Mouse (Mus musculus): ENCODE results near the gene Unc45a. TPM values are rescaled to one million over a fixed set of nuclear protein-coding genes. Genes with fewer than 3 reads are reported as not detected.

The Unc45a gene
- total and polyA plus RNA-seq, 3 experiments, result 7.9 to 21.8 (median 16.8) TPM

Other genes with a start within 250 kb of the Unc45a start
- 71.1 and 96.4 TPM in 2 replicates for gene Idh2, start 225.6 kb downstream of the Unc45a start, total RNA-seq (2012; rRNA removed)
- gene Idh2, start 225.6 kb downstream of the Unc45a start, total RNA-seq (2014; rRNA removed), result 20.8 and 21.5 TPM in 2 replicates
- 13.6 and 21.1 TPM in 2 replicates for gene Idh2, start 225.6 kb downstream of the Unc45a start, polyA plus RNA-seq (2012; ENCODE audit: insufficient read length, low read depth)
- 8.6 and 9.4 TPM in 2 replicates for gene Sema4b, start 154.2 kb downstream of the Unc45a start, total RNA-seq (2012; rRNA removed)
- gene Sema4b, start 154.2 kb downstream of the Unc45a start, total RNA-seq (2014; rRNA removed), result 1.3 and 1.5 TPM in 2 replicates
- gene Sema4b, start 154.2 kb downstream of the Unc45a start, polyA plus RNA-seq (2012; ENCODE audit: insufficient read length, low read depth), result 5.2 and 6.7 TPM in 2 replicates
- 69.6 and 73.1 TPM in 2 replicates for gene Cib1, start 108.2 kb downstream of the Unc45a start, total RNA-seq (2012; rRNA removed)
- 29.1 and 29.5 TPM in 2 replicates for gene Cib1, start 108.2 kb downstream of the Unc45a start, total RNA-seq (2014; rRNA removed)
- 48.1 and 51.8 TPM in 2 replicates for gene Cib1, start 108.2 kb downstream of the Unc45a start, polyA plus RNA-seq (2012; ENCODE audit: insufficient read length, low read depth)
- gene Gdpgp1, start 108.1 kb downstream of the Unc45a start, total RNA-seq (2012; rRNA removed), result 3.6 and 4.2 TPM in 2 replicates
- 1.9 and 2.0 TPM in 2 replicates for gene Gdpgp1, start 108.1 kb downstream of the Unc45a start, total RNA-seq (2014; rRNA removed)
- gene Gdpgp1, start 108.1 kb downstream of the Unc45a start, polyA plus RNA-seq (2012; ENCODE audit: insufficient read length, low read depth), result 2.9 and 3.0 TPM in 2 replicates
- gene Ttll13, start 94.6 kb downstream of the Unc45a start, total RNA-seq (2012; rRNA removed), result 0.59 TPM in 2 replicates
- not detected in 2 replicates for gene Ttll13, start 94.6 kb downstream of the Unc45a start, total RNA-seq (2014; rRNA removed)
- gene Ttll13, start 94.6 kb downstream of the Unc45a start, polyA plus RNA-seq (2012; ENCODE audit: insufficient read length, low read depth), result 0.55 TPM in 1 of 2 replicates, not detected in the other
- 32.1 and 33.3 TPM in 2 replicates for gene Ngrn, start 79.8 kb downstream of the Unc45a start, total RNA-seq (2012; rRNA removed)
- gene Ngrn, start 79.8 kb downstream of the Unc45a start, total RNA-seq (2014; rRNA removed), result 43.2 and 45.6 TPM in 2 replicates
- gene Ngrn, start 79.8 kb downstream of the Unc45a start, polyA plus RNA-seq (2012; ENCODE audit: insufficient read length, low read depth), result 28.3 and 30.9 TPM in 2 replicates
- 20.6 and 23.2 TPM in 2 replicates for gene Vps33b, start 71.4 kb downstream of the Unc45a start, total RNA-seq (2012; rRNA removed)
- 15.5 and 15.8 TPM in 2 replicates for gene Vps33b, start 71.4 kb downstream of the Unc45a start, total RNA-seq (2014; rRNA removed)
- 16.6 and 20.4 TPM in 2 replicates for gene Vps33b, start 71.4 kb downstream of the Unc45a start, polyA plus RNA-seq (2012; ENCODE audit: insufficient read length, low read depth)
- gene Prc1, start 46.6 kb downstream of the Unc45a start, total RNA-seq (2012; rRNA removed), result 52.5 and 64.8 TPM in 2 replicates
- 83.0 and 84.4 TPM in 2 replicates for gene Prc1, start 46.6 kb downstream of the Unc45a start, total RNA-seq (2014; rRNA removed)
- gene Prc1, start 46.6 kb downstream of the Unc45a start, polyA plus RNA-seq (2012; ENCODE audit: insufficient read length, low read depth), result 75.6 and 80.4 TPM in 2 replicates
- 16.4 and 18.3 TPM in 2 replicates for gene Rccd1, start 16.6 kb downstream of the Unc45a start, total RNA-seq (2012; rRNA removed)
- 14.1 and 18.5 TPM in 2 replicates for gene Rccd1, start 16.6 kb downstream of the Unc45a start, total RNA-seq (2014; rRNA removed)
- 17.4 and 21.0 TPM in 2 replicates for gene Rccd1, start 16.6 kb downstream of the Unc45a start, polyA plus RNA-seq (2012; ENCODE audit: insufficient read length, low read depth)
- gene Hddc3, start 2.1 kb upstream of the Unc45a start, total RNA-seq (2012; rRNA removed), result 9.6 and 12.6 TPM in 2 replicates
- 3.1 and 5.5 TPM in 2 replicates for gene Hddc3, start 2.1 kb upstream of the Unc45a start, total RNA-seq (2014; rRNA removed)
- gene Hddc3, start 2.1 kb upstream of the Unc45a start, polyA plus RNA-seq (2012; ENCODE audit: insufficient read length, low read depth), result 2.6 and 4.6 TPM in 2 replicates
- 46.3 and 48.3 TPM in 2 replicates for gene Man2a2, start 30.4 kb upstream of the Unc45a start, total RNA-seq (2012; rRNA removed)
- 12.5 and 14.3 TPM in 2 replicates for gene Man2a2, start 30.4 kb upstream of the Unc45a start, total RNA-seq (2014; rRNA removed)
- gene Man2a2, start 30.4 kb upstream of the Unc45a start, polyA plus RNA-seq (2012; ENCODE audit: insufficient read length, low read depth), result 33.6 and 44.3 TPM in 2 replicates
- 7.1 and 9.8 TPM in 2 replicates for gene Fes, start 46.9 kb upstream of the Unc45a start, total RNA-seq (2012; rRNA removed)
- 4.3 and 6.5 TPM in 2 replicates for gene Fes, start 46.9 kb upstream of the Unc45a start, total RNA-seq (2014; rRNA removed)
- gene Fes, start 46.9 kb upstream of the Unc45a start, polyA plus RNA-seq (2012; ENCODE audit: insufficient read length, low read depth), result 11.7 and 16.2 TPM in 2 replicates
- gene Furin, start 64.4 kb upstream of the Unc45a start, total RNA-seq (2012; rRNA removed), result 11.1 and 13.5 TPM in 2 replicates
- gene Furin, start 64.4 kb upstream of the Unc45a start, total RNA-seq (2014; rRNA removed), result 1.1 and 1.5 TPM in 2 replicates
- 17.0 and 20.9 TPM in 2 replicates for gene Furin, start 64.4 kb upstream of the Unc45a start, polyA plus RNA-seq (2012; ENCODE audit: insufficient read length, low read depth)
- gene Blm, start 194.1 kb upstream of the Unc45a start, total RNA-seq (2012; rRNA removed), result 24.1 and 25.6 TPM in 2 replicates
- gene Blm, start 194.1 kb upstream of the Unc45a start, total RNA-seq (2014; rRNA removed), result 36.4 and 41.4 TPM in 2 replicates
- 56.2 TPM in 2 replicates for gene Blm, start 194.1 kb upstream of the Unc45a start, polyA plus RNA-seq (2012; ENCODE audit: insufficient read length, low read depth)